Mouse (Mus musculus) ES-CJ7 (cell line): ENCODE measurements around the gene Tmem132c.

Source experiments
- DNase-seq: peaks from one replicate; pipeline ENCODE4 v3.0.0; 2011; ENCODE audit warnings: low read depth, low spot score

The Tmem132c gene

DNA sequence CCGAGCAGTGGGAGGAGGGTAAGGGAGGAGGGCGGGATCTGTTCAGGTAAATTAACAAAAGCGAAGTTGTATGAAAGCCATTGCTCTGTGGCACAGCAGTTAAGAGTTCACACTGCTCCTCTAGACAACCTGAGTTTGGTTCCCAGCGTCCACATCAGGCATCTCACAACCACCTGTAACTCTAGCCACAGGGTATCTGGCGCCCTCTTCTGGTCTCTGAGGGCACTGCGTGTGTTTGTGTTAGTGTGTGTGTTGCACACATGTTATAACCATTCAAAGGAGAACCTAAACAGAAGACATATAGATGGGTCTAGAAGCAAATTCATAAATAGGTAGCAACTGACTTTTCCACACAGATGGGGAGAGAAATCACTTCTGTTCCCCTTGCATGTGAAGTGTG, 245.6 kb downstream of the Tmem132c start:
- DNase-seq, result peak; percentile 7

DNA sequence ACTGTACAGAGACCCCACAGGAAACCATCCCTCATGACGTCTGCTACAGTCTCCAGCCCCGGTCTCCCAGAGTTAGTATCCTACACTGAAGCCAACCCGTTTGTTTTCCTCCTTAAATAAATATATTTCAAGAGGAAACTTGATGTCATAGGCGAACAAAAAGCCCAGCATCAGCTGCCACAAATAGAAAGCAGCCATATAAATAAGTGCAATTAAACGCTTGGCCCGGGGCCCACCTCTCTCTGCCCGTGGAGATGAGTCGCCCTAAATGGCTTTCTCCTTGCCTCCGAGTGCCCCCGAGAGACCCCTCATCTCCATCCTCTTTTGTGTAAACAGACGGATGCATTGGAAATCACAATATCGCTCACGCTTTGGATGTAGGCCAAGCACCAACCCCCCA, 247.1 kb downstream of the Tmem132c start:
- no peak for DNase-seq

- DNase-seq, result no peak
Measured at GRCm38 (mm10) chr5:127491724-127492123, 250.1 kb downstream of the Tmem132c start.

- no peak for DNase-seq
Measured at GRCm38 (mm10) chr5:127496895-127497294, 255.3 kb downstream of the Tmem132c start.

DNA sequence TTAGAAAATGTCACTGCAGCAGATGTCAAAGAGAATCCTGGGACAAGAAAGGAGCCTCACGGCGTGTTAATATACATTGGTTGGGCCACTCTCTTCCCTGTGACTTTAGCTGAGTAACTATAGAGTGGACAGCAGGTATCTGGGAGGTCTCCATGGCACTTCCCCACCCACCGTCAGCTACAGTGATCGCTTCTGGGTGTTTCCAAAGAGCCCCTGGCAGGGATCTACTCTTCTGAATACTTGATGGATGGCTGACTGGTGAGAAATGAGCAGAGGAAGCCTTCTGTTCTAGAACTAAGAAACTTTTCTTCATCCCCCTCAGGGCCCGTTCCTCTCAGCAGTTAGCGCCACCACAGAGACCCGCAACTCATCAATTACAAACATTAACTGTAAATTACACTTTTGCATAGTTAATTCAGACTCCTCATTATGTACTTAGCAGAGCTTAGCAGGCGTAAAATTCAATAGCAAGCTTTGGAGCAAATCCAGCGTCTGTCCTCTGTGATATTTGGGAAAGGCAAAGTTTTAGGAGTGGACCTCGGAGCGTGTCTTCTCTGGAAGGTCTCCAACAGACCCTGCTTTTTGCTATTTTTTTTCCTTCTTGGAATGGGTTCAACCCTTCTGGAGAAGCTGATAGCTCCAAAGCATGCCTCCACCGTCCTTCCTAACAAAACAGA, 257.7 kb downstream of the Tmem132c start:
- DNase-seq, result no peak

DNA sequence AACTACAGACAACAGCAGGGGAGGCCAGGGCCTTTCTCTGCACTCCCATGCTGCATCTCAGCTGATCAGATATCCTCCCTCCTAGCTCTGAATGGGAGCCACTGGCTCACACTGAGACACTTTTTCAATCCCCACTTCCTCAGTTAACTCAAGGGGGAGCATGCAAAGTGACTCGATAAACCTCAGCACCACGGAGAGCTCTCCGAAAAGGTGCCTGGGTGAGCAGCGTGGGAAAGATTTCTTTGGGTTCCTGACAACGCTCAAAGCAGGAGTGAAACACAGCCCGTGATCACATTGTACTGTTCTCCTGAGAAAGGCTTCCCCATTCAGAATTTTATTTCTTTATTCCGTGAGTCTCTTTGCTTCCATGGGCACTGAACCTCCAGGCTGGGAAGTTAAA, 261.2 kb downstream of the Tmem132c start:
- no peak for DNase-seq

GRCm38 (mm10) chr5:127505697-127506096, 264.1 kb downstream of the Tmem132c start:
- DNase-seq, result peak; percentile 5

DNA sequence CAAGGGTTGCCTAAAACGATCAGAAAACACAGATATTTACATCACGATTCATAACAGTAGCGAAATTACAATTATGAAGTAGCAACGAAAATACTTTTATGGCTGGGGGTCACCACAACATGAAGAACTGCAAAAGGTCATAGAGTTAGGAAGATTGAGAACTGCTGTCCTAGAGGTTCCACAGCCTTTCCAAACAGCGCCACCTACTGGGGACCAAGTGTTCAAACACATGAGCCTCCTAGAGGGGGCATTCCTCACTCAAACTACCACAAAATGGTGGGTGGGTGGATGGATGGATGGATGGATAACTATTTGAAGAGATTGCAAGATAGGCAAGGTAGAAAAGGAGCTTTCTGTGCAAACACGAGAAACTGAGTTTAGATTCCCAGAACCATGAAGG, 270.0 kb downstream of the Tmem132c start:
- DNase-seq, result peak; percentile 45

DNA sequence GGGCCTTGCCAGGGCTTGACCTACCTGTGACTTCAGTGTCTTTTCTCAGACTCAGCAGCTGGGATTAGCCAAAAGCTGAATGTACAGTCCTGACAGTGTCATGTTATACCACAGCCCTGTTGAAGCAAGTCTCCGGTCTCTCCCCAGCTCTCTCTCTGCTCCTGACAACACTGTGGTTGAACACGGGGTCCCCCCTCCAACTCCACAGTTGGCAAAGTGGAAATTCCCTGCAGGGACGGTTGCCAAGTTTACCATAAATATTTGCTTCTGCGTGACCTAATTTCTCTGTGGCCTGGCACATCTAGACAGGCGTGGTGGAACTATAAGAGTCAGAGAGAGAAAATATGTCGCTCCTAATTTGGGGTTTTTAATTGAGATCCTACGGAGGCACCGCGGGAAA, 274.4 kb downstream of the Tmem132c start:
- no peak for DNase-seq

- peak; percentile 32 for DNase-seq
Measured at GRCm38 (mm10) chr5:127522744-127523476, 281.3 kb downstream of the Tmem132c start.

DNA sequence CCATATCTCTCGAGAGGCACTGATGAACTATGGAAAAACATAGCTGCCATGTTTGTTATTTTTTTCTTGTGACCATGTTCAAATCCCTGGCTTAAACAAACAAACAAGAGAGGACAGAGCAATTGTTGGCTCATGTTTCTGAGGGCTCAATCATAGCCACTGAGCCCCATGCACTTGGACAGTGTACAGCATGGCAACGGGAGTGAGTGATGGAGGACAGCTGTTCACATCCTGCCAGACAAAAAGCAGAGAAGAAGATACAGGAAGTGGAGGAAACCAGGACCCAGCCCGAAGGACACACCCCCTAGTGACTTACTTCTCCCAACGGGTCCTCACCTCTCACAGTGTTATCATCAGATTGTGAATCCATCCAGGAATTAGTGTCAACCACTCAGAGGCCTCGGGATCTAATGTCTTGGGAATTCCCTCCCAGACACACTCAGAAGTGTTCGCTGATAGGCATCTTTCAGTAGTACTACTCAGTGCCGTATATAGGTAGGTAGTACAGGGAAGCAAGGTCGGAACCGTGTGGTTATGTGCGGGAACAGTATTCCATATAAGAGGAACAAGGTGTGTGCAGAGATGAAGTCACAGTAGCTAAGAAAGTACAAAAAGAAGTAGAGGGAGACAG, 285.9 kb downstream of the Tmem132c start:
- DNase-seq, result no peak

- DNase-seq, result no peak
Measured at GRCm38 (mm10) chr5:127537508-127537907, 295.9 kb downstream of the Tmem132c start.

DNA sequence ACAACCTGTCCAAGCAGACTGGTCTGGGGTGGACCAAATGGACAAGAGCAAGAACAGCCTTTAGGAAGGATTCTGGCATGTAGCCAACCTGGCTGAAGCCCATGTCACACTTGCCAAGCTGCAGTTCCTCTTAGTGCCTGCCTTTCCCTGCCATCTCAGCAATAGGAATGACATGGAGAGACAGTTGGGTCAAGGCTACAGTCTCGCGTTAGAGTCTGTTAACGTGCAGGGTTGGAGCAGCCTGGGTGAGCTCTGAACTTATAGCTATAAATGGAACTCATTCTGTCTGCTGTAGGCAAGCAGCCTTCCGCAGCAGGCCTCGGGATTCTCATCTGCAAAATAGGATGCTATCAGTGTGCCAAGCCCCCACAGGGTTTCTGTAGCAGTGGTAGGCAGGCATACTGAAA, 305.0 kb downstream of the Tmem132c start:
- no peak for DNase-seq

DNA sequence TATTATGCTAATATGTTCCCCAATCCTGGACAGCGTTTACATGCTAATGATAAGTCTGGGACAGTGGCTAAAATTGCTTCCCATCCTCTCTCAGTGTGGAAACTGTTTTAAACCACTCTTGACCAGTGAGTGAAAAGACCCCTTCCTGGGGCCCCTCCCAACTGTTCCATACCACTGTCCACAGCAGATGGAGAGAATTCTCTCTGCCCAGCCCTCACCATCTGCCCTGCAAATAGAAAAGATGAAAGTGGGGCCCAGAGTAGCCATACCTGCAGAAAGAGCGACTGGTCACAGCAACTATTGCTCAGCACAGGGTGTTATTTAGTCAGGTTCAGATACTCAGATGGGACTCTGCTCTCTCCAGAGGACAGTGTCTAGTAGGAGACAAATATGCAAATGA, 306.5 kb downstream of the Tmem132c start:
- DNase-seq, result no peak

DNA sequence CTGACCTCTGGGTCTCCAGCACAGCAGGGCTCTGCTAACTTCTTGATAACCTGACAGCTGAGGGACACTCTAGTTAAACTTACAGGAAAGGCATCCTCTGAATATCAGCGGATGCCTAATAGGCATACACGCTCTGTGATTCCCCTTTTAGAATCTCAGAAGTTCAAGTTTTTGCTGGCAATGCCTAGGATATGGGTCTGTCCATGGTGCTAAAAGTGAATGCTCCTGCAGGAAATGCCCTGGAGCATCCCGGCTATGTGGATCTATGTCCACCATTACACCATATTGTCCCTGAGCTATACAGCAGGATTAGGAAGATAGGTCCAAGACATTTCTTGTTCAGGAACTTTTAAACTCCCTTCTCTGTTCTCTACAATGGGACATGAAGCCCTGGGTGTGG, 319.5 kb downstream of the Tmem132c start:
- DNase-seq, result peak; percentile 11

DNA sequence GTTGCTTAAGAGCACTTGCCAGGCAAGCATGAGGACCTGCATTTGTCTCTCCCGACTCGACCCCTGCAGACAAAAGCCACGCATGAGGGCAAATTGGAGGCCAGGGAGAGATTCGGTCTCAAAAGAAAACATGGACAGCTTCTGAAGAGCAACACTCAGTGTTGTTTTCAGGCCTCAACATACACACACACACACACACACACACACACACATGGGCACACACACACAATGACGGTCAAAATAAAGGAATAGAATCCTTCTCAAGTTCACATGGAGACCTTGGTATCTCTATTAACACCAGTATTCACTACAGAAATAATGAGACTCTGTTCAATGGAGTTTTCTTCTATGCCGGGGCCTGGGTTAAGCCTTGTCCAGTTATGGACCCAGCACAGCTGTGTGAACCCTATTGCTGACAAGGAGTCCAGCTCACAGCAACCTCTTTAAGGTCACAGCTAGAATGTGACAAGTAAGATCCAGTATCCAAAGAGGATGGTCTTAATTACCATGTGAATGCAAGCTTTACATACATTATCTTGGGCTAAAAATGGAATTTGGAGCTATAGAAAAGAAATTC, 325.6 kb downstream of the Tmem132c start:
- no peak for DNase-seq

GRCm38 (mm10) chr5:127577419-127577818, 335.8 kb downstream of the Tmem132c start:
- peak; percentile 31 for DNase-seq

- DNase-seq, result peak; percentile 60
Measured at GRCm38 (mm10) chr5:127583658-127584057, 342.1 kb downstream of the Tmem132c start.

DNA sequence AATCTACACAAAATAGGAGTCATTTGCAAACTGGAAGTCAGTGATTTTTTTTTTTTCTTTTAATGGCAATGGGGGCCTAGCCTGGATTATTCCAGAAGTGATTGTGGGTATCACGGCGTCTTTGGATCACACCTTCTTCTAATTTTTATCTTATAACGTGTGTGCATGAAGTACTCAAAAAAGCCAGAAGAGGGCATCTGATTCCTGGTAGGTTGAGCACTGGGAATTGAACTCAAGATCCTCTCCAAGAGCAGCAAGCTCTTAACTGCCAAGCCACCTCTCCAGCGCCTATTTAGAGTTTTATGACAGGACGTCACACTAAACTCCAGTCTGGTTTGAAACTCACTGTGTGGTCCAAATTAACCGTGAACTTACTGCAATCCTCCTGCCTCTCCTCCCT, 346.2 kb downstream of the Tmem132c start:
- DNase-seq, result peak; percentile 51

DNA sequence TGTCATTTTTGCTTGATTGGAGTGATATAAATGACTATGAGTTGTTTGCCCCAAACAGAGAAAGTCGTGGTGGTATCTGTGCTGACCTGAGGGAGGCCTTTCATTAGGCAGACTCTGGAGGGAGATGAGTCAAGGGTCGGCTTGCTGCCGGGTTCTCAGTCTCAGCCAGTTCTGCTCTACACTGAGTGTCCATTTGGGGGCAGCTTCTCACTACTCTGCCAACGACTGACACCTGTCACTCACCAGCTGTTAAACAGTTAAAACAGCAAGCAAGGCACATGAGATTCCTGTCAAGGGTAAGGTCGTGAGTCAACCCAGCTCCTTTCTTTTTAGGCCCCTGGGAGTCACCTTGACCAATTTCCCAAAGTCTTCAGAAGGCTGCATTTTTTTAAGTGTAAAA, 350.8 kb downstream of the Tmem132c start:
- DNase-seq, result peak; percentile 46

DNA sequence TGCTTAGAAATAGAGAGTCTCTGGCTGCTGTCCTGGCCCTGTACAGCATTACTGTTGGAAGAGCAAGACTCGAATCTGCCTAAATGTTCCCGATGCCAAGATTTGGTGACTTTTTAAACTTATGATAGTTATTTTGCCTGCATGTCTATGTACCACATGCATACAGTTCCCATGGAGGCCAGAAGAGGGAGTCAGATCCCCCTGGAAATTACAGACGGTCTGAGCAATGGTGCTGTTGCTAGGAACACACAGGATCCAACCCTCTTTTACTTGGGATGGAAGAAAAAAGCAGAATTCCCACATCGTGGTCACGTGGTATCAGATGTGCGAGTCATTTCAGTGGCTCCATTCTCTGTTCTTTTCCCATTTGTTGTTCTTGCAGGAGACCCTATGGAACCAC, 351.2 kb downstream of the Tmem132c start:
- DNase-seq, result peak; percentile 46

DNA sequence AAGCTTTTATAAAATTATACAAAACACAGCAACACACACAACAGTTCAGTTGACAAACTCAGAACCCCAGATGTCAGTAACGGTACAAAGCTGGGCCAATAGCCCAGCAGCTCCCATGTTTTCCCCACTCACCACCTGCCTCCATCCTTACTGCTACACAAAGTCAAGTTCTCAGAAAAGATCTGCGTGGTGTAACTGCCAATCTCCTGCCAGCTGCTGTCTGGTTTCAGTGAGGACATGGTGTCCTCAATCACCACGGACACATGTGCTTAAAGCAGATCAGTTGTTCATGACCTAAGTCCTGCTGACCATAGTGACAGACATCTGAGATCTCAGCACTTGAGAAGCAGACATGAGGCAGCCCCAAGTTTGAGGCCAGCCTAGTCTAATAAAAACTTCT, 354.1 kb downstream of the Tmem132c start:
- DNase-seq, result no peak
